Mouse (Mus musculus): ENCODE measurements around the gene Gm20715.
A peak's percentile ranks its signal among the peaks of the same experiment; 100 is the strongest.
"Not testable (repeated sequence)": the region's sequence is repeated elsewhere in the genome, so short reads cannot be mapped to it uniquely, and the experiment has no call there.

The Gm20715 gene

DNA sequence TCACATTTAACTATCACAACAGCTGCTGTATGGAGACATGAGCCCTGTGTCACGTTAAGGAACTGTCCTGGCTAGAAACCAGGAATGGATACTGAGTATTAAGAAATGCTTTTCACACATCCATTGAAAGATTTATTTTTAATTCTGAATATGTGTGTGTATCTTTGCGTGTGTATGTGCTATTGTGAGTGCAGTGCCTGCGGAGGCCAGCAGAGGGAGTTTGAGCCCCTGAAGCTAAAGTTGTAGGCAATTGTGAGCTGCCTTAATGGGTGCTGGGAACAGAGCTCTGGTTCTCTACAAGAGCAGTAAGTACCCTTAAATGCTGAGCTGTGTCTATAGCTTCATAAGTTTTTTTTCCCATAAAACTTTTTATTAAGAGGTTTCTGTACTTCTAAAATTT, 19.3 kb downstream of the Gm20715 start:
- no peak for DNase-seq (ENCODE audit: low read depth, low spot score)

GRCm38 (mm10) chr7:6430342-6430741, 20.3 kb downstream of the Gm20715 start:
- DNase-seq (ENCODE audit: low read depth, low spot score) = peak; percentile 54

DNA sequence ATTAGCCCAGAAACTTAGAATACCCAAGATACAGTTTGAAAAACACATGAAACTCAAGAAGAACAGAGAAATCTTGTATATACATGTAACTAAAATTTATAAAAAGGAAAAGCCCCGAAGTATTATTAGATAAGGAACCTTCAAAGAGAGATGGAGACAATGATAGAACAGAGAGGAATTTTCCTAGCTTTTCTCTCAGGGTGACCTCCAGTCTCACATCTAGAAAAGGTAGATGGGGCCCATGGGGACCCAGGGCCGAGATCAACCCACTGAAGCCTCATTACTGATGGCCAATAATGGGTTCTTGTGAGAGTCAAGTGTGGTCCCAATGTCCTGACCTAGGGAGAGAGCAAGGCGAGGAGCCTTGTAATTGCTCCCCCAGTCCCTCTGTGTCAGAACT, 28.3 kb downstream of the Gm20715 start, which contains the start of gene Olfr1344:
Gene Olfr1344 (plus strand): TSS at position 301 of the 400 bp plus-strand sequence.
- no peak for DNase-seq (ENCODE audit: low read depth, low spot score)

DNA sequence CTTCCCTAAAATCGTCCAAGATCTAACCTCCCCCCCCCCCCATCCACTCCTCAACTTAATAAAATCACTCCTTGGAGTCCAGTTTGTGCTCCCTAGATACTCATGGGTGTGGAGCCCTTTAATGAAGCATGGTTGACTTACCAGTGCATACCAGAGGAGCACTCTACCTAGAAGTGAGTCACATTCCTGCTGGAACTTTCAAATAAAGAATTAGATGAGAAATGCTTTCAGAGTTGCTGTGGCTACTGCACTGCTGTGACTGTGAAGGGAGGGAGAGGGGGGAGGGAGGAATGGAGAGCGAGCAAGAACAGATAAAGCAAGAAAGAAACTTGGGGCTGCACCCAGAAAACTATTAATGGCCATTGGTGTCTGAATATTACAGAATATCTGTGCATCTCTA, 31.1 kb downstream of the Gm20715 start:
- DNase-seq (ENCODE audit: low read depth, low spot score) = no peak

DNA sequence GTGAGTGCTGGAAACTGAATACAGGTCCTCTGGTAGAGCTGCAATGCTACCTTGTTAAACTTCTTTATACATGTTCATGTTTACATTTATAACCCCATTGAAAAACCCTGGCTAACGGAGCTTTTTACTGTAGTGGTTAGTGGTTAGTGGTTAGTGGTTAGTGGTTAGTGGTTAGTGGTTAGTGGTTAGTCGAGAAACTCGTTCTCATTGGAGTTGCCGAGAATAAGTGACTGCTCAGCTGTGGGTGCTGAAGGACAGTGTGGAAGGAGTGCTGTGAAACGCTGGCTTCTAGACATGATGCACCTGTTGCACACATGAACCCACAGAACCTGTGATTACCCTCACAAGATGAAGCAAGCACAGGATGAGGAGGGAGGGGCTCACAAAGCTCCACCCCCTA, 37.7 kb downstream of the Gm20715 start:
- no peak for DNase-seq (ENCODE audit: low read depth, low spot score)

- DNase-seq (ENCODE audit: low read depth, low spot score) = no peak
Measured at GRCm38 (mm10) chr7:6455868-6456267, 45.8 kb downstream of the Gm20715 start, which contains the start of gene Olfr1336. Gene Olfr1336, plus strand, starts transcription at chr7:6456168.

DNA sequence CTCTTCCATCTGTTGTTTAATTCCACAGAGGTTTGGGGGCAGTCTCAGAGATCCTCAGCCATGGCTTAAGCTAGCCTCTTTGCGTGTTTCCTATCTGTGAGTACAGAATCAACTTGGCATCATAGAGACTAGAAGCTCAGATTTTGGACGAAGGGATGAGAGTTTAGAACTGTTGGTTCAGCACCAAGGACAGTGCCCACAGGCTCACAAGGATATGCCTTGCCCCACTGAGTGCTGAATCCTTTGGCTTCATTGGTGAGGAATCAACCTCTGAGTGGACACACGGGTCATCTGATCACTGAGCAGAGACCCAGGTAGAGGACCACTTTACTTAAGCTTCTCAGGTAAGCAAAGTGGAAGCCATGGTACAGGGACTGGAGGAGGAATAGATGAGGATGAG, 46.3 kb downstream of the Gm20715 start:
- DNase-seq (ENCODE audit: low read depth, low spot score) = no peak

GRCm38 (mm10) chr7:6466951-6467350, 56.9 kb downstream of the Gm20715 start, which contains the start of gene Olfr1346:
Gene Olfr1346, plus strand, starts transcription at chr7:6467101.
- no peak for DNase-seq (ENCODE audit: low read depth, low spot score)

DNA sequence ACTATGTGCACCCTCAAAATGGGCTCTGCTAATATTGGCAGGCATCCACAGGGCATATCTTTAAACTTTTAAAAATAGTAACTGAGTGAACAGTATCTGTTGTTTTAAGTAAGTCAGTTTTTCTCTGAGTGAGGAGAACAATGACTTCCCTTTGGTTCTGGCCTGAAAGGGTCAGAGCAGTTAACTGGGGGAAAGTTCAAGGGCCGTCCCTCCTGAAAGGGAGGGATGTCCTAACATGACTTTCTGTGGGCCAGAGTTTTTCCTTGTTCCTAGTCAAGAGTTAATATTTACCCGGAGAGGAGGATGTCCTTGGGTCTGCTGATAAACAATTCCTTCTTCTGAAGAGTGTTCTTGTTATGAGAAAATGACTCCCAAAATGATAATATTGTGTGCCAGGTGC, 67.6 kb downstream of the Gm20715 start:
- not testable (repeated sequence) for DNase-seq (ENCODE audit: low read depth, low spot score)

- DNase-seq (ENCODE audit: low read depth, low spot score) = no peak
Measured at GRCm38 (mm10) chr7:6486841-6487240, 76.8 kb downstream of the Gm20715 start, which contains the start of gene Olfr5. Gene Olfr5, minus strand, starts transcription at chr7:6486941.

Measured in brain, adult 2 months (tissue).